Mouse (Mus musculus): ENCODE results near the gene Atp8b2.
A peak's percentile ranks its signal among the peaks of the same experiment; 100 is the strongest.

Atp8b2 gene

GRCm38 (mm10) chr3:89959435-89959834 is 3.9 kb downstream of the Atp8b2 start:
- DNase-seq (ENCODE audit: low spot score), result no peak

DNA sequence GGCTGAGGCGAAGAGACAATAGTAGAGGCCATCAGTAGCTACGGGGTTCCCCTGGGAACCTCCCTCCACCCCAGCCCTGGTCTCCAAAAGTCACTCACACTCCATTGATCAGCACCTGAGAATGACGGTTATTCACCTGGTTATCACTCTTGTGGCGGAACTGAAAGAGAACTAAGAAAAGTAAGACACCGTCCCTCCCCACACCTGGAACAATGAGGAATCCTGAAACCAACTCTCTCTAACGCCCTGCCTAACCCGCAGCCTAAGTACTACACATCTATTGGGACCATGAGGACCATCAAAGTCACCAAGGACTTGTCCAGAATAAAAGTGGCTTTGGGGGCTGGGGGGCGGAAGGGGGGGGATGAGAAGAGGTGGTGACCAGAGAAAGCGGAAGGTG is 5.4 kb downstream of the Atp8b2 start:
- DNase-seq (ENCODE audit: low spot score), result no peak

DNA sequence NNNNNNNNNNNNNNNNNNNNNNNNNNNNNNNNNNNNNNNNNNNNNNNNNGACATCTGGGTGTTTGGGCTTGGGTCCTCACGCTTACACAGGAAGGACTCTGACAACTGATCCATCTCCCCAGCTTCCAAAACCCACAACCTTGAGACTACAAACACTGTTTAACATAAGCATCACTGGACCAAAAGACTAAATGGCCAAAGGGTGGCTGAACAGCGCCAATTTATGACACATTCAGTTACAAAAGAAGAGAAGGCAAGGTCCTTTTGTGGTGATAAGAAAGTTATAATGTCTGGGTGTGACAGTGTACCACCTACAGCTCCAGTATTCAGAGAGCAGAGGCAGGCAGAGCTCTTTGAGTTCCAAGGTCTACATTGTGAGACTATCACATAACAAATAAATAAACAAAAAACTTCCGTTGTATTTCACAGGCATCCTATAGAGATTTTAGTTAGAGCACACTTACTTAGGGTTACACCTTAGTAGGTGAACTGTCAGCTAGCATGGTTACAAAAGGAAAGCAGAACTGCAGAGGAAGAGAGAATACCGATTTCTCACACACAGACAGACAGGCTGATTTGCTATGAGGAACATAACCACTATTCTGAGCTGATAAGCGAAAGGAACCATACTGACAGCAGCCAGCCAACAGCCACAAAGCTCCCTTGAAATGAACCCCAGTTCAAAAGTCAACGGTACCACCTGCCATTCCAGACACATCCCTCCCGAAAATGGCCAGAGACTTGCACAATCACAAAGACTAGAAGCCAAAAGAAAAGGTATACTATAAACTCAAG is 6.9 kb downstream of the Atp8b2 start:
- DNase-seq (ENCODE audit: low spot score), result no peak

- peak; percentile 92 for DNase-seq (ENCODE audit: low spot score)
These were observed 9.9 kb downstream of the Atp8b2 start for GRCm38 (mm10) chr3:89953420-89953819.

- DNase-seq (ENCODE audit: low spot score), result no peak
These were observed 14.7 kb downstream of the Atp8b2 start for GRCm38 (mm10) chr3:89948655-89949054.

DNA sequence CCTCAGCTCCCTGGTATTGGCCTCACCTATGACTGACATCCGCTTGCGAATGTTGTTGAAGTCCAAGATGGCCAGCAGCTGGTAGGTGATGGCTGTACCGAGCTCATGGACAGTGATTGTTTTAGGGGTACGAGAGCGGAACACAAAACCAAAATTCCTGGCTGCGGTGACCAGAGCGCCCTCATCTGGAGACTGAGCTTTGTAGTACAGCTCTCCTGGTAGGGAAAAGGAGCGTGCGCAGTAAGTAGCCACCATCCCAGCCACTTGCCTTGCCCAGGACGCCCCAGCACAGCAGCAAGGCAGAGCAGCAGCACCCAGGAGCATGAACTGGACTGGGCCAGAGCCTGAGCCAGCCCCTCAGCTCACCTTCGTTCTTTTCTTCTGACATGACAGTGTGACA is 15.3 kb downstream of the Atp8b2 start:
- no peak for DNase-seq (ENCODE audit: low spot score)

GRCm38 (mm10) chr3:89945026-89945425 is 18.3 kb downstream of the Atp8b2 start:
- no peak for DNase-seq (ENCODE audit: low spot score)

- no peak for DNase-seq (ENCODE audit: low spot score)
These were observed 20.4 kb downstream of the Atp8b2 start for GRCm38 (mm10) chr3:89942894-89943293.

GRCm38 (mm10) chr3:89936495-89936894 is 26.8 kb downstream of the Atp8b2 start:
- no peak for DNase-seq (ENCODE audit: low spot score)

DNA sequence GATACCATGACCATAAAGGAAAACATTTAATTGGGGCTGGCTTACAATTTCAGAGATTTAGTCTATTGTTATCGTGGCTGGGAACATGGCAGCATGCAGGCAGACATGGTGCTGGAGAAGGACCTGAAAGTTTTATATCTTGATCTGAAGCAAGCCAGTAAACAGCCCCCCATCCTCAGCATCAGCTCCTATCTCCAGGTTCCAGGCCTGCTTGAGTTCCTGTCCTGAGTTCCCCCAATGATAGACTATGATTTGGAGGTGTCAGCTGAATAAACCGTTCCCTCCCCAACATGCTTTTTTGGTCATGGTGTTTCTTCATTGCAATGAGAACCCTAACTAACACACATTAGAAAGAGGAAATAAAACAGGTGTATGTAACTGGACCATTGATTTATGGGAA is 30.4 kb downstream of the Atp8b2 start:
- no peak for DNase-seq (ENCODE audit: low spot score)

DNA sequence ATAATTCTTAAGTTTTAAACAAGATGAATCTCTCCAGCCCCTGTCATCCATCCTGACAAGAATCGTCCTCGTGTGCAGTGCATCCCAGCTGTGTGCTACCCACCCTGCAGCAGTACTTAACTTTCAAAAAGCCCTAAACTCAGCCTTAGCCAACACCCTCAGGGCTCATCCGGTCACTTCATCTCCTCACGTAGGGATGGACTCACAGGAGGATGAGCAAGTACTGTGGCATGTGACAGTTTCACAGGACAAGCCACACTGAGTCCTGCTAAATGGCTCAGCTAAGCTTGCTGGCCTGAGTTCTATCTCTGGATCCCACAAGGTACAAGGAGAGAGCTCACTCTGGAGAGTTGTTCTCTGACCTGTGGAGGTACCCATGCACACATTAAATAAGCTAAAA is 34.4 kb downstream of the Atp8b2 start:
- DNase-seq (ENCODE audit: low spot score), result no peak

- DNase-seq (ENCODE audit: low spot score), result no peak
These were observed 36.9 kb downstream of the Atp8b2 start for GRCm38 (mm10) chr3:89926440-89926839.

GRCm38 (mm10) chr3:89920711-89921110 is 42.6 kb downstream of the Atp8b2 start:
- DNase-seq (ENCODE audit: low spot score), result no peak

- no peak for DNase-seq (ENCODE audit: low spot score)
These were observed 45.9 kb downstream of the Atp8b2 start for GRCm38 (mm10) chr3:89917408-89917807.

DNA sequence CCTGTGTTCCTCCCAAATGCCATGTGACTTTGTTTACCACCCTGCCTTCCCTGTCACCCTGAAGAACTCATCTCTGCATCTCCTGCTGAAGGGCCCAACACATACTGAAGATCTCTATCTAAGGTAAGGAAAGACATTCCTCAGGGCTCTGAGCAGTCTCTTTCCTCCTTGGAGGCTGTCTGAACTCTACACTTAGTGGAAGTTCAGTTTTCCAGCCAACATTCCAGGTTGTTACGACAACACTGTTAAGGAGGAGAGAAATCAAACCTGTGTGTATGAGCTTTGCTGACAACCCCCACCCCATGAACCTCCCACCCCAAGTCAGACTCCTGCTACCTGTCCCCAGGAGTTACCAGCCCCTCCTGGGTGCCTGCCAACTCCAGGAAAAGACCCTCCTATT is 46.7 kb downstream of the Atp8b2 start:
- no peak for DNase-seq (ENCODE audit: low spot score)

DNA sequence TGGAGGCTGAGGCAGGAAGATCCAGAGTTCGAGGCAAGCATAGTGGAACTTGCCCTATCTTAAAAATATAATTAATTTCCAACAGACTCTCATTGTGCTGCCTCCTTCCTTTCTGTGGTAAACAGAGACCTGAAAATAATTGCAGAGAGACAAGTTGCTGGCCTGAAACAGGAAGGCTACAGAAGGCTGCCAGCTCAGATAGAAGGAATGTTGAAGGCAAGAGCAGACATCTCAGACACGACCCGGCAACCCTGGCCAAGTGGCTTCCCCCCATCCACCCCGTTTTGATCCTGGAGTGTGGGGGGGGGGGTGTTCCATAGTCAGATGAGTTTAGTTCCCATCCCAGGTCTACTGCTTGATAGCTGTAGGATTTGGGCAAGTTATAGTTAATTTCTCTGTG is 48.6 kb downstream of the Atp8b2 start:
- DNase-seq (ENCODE audit: low spot score), result no peak

GRCm38 (mm10) chr3:89912543-89913391 is 50.5 kb downstream of the Atp8b2 start, which contains the start of gene Il6ra:
TSS of gene Il6ra (minus strand) at chr3:89913196.
- peak; percentile 77 for DNase-seq (ENCODE audit: low spot score)

- DNase-seq (ENCODE audit: low spot score), result no peak
These were observed 51.2 kb downstream of the Atp8b2 start for GRCm38 (mm10) chr3:89912108-89912542.

- DNase-seq (ENCODE audit: low spot score), result no peak
These were observed 52.1 kb downstream of the Atp8b2 start for GRCm38 (mm10) chr3:89911207-89911606.

- peak; percentile 13 for DNase-seq (ENCODE audit: low spot score)
These were observed 53.4 kb downstream of the Atp8b2 start for GRCm38 (mm10) chr3:89909703-89910542.

DNA sequence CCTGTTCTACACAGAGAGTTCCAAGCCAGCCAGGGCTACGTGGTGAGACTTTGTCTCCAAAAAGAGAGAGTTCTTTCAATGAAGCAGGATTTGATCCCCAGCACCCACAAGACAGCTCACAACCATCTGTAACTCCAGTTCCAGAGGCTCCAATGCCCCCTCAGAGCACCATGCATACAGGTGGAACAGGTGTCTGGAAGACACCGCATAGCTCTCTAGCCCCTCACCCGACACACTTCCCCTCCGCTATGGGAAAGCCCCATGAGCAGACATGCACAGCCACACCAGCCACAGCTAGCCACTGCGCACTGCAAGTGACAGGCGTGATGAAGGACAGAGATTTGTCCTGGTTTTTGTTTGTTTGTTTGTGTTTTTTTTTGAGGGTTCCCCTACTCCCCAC is 54.5 kb downstream of the Atp8b2 start:
- no peak for DNase-seq (ENCODE audit: low spot score)

GRCm38 (mm10) chr3:89907846-89908245 is 55.5 kb downstream of the Atp8b2 start:
- DNase-seq (ENCODE audit: low spot score), result no peak
